Mouse (Mus musculus) kidney, adult 11 months (tissue): ENCODE measurements at regions not wholly inside any gene's neighbourhood (a gene's known extent, or its start where the extent isn't known, plus 50 kb on each side); places are given as distances from the start of the nearest gene placed in this dataset.

Experiments used
- DNase-seq: peaks from one replicate; pipeline ENCODE4 v3.0.0; 2022

- DNase-seq: no peak
Observed at GRCm38 (mm10) chr1:189085245-189085644, 77.6 kb upstream of the Kctd3 start.

DNA sequence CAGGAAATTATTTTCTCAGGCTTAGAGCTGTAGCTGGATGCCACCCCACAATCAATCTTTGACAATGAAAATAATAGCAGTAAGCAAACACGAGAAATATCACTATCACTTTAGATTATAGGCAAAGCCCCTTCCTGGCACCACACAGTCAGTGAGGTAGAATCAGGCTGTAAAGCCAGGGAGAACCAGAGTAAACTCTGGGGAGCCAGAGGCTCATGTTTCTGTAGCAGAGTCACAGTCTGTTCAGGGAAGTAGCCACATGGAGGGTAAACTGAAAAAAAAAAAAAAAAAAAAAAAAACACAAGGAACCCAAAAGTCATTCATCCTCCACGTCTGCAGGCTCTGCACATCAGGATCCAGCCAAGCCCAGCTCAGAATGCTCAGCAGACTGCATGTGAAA is 73.6 kb upstream of the Kctd3 start:
- DNase-seq: no peak

- peak; percentile 4 for DNase-seq
Observed at GRCm38 (mm10) chr1:189080797-189081196, 73.2 kb upstream of the Kctd3 start.

- no peak for DNase-seq
Observed at GRCm38 (mm10) chr1:189079451-189080410, 72.1 kb upstream of the Kctd3 start.

- DNase-seq: no peak
Observed at GRCm38 (mm10) chr1:189077861-189078260, 70.2 kb upstream of the Kctd3 start.

DNA sequence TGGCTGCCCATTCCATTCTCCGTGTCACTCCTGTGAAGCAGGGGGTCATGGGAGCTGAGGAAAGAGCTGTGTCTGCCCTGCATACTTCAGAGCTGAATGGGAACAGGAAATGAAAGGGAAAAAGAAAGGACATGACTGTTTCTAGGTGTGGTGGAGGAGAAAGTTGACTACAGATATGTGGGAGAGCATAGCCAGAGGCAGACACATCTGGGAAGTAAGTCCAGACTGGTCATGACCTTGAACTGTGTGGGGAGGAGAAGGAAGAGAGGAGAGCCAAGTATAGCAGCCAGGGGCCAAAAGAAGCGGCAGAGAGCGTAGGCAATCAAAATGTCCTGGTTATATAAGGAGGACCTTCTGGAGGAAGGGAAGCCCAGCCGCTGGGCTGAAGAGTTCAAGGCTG is 68.6 kb upstream of the Kctd3 start:
- no peak for DNase-seq

DNA sequence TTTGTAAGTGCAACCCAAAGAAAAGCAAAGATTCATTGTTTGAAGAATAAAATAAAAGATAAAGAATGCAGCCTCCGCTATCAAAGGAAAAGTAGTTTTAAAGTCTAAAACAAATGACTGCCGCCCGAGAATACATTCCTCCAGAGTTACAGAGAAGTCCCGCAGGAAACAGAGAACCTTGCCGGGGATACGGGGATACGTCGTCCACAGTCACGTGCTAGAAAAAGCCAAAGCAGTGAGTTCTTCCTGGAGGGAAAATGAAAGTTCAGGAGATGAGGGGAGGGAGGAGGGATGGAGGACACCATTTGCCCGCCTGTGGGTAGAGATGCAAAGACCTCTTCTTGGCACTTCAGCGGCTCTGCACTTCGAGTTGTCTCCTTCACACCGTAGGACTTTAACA is 68.0 kb upstream of the Kctd3 start:
- peak; percentile 3 for DNase-seq

DNA sequence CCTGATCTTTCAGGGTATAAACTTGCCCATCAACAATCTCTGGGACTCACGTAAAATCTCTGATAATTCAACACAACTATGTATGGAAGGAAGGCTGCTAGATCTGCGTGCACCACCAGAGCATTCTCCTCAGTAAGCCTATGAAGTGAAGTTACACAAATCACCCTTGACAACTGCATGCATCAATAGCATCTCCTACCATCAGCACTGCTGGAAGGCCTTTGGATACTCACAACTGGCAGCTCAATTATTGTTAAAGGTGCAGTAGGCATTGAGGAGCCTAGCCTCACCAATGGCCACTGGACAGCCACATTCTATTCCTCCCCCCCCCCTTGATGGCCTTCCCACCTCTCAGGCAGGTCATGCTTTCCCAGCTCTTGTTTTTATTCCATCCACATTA is 64.9 kb upstream of the Kctd3 start:
- DNase-seq: no peak

GRCm38 (mm10) chr1:189068204-189068603 is 60.6 kb upstream of the Kctd3 start:
- no peak for DNase-seq

DNA sequence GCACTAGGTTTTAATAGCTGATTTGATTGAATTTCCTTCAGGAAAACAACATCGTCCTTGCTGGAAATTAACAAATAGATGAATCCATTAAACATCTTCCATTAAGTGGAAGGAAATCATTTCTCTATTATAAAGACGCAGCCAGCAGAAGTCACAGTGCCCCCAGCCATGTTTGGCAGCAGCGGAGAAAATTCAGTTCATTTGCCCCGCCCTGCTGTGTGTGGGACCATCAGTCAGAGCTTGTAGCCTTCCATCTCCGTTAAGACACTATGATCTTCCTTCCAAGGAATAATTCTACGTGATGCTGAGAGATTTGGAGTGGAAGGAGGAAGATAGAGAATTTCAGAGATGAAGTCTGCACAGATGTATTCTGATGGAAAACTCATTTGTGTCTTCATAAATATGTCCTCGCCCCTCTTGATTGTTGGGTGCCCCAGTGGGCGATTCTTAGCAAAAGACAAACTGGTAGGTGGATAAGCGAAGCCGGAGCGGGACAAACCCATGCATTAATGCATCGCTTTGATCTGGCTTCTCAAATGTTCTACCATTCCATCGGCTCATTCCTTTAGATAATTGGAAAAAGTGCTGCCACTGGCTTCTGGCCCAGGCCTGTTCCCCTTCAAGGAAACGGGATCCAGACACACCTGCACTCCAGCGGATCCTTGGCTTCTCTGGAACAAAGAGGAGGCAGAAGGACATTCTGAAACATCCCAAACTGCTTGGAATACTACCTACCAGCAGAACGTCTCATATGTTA is 59.7 kb upstream of the Kctd3 start:
- DNase-seq: no peak

GRCm38 (mm10) chr1:189066446-189067151 is 59.0 kb upstream of the Kctd3 start:
- DNase-seq: no peak

- no peak for DNase-seq
Observed at GRCm38 (mm10) chr1:189065152-189065910, 57.7 kb upstream of the Kctd3 start.

- DNase-seq: no peak
Observed at GRCm38 (mm10) chr1:189064629-189065028, 57.0 kb upstream of the Kctd3 start.

- no peak for DNase-seq
Observed at GRCm38 (mm10) chr1:189063699-189064098, 56.1 kb upstream of the Kctd3 start.

DNA sequence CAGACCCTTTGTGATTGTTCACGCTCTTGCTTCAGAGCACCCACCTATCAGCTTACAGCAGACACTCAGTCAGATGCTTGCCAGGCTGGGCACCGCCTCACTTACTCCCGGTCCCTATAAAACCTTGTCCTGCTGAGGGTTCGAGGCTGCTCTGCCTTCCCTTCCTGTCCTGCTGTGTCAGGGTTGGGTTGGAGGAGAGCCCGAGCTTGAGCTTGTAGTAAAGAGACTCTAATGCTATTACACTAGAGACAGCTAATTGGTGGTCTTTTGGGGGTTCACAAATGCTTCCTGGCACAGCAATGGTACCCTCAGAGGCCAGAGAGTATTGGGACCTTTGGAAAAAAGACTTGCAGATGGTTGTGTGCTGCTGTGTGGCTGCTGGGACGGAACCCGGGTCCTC is 55.6 kb upstream of the Kctd3 start:
- DNase-seq: no peak
